Mouse (Mus musculus): ENCODE data around the gene Shmt1.

GRCm38 (mm10) chr11:60761681-60762080 lies 49.8 kb downstream of the Shmt1 start:
- TF ChIP-seq CTCF (IDR thresholded peaks at IDR 0.05) (no peak), EP300 (IDR thresholded peaks at IDR 0.05) (no peak)
